Mouse (Mus musculus): ENCODE results near the gene Clasp1.

DNA sequence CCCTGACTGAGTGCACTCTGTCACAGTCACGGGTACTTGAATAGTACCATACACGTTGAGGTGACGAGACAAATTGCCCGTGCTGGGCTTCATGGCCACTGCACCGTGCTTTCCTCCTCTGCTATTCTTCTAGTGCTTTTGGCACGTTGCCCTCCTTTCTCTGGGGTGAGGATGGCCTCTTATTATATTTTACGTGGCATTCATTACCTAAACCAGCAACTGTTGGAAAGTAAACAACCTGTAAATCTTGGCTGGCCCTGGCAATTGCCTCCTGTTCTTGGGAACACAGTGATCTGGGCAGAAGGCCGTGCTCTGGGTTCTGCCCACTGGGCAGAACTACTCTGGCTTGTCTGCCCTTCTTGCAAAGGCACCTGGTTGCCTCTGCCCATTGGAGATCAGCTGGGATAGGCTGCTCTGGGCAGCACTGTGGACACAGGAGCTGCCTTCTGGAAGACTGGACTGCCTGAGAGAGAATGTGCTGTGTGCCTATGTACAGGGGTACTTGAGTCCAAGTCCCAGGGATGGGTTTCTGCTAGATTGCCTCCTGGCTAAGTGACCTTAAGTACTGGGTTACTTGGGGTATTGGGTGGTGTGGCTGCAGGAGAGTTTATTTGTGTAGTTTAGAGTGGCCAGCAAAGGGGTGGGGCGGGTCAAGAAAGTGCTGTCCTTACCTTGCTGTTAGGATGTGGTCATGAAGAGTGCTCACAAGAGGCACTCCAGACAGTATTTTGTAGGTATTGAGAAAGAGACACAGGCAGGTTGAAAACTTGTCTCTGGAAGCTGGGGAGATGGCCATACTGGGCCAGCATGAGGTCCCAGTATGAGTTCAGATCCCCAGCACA is 254.5 kb downstream of the Clasp1 start:
- TF ChIP-seq CTCF (IDR thresholded peaks at IDR 0.05; ENCODE audit: extremely low read depth, insufficient read length, insufficient replicate concordance, low read depth, low read length): no peak
- no peak for TF ChIP-seq POLR2A (IDR thresholded peaks at IDR 0.05; ENCODE audit: low read depth, low read length)

All from small intestine, adult 2 months (tissue).